Mouse (Mus musculus): ENCODE results near the gene Asrgl1.

GRCm38 (mm10) chr19:9117275-9117674, 18.2 kb downstream of the Asrgl1 start:
- no peak for TF ChIP-seq POLR2A (IDR thresholded peaks at IDR 0.05; ENCODE audit: control insufficient read depth, extremely low read depth, insufficient read depth, low read length, poor library complexity)
- no peak for TF ChIP-seq CTCF (IDR thresholded peaks at IDR 0.05; ENCODE audit: borderline replicate concordance, control insufficient read depth, extremely low read depth, insufficient read depth, low read length, poor library complexity)
